ENCODE assay signal across 13 mouse cellular contexts in genomic region chr10:97485151-97485550, GRCm38 (mm10).
"Had no signal": no experiment of that assay in that cellular context is flagged by ENCODE, and none has a peak within 500 bp of the region (broad histone marks: within the 10 kb centered on the region; RNA-seq: fewer than 3 reads in every experiment).

No protein-coding gene starts in this region.

- H3K9me3 ChIP-seq: limb, embryonic 13.5 days; liver, embryonic 12.5 days; lung, embryonic 15.5 days; midbrain, embryonic 10.5 days; neural tube, embryonic 12.5 days had no signal

- H3K9ac ChIP-seq: limb, embryonic 13.5 days; liver, embryonic 12.5 days; lung, embryonic 15.5 days; neural tube, embryonic 12.5 days had no signal

- H3K36me3 ChIP-seq: limb, embryonic 13.5 days; liver, embryonic 12.5 days; lung, embryonic 15.5 days; midbrain, embryonic 10.5 days; neural tube, embryonic 12.5 days had no signal

- H3K27me3 ChIP-seq: limb, embryonic 13.5 days; liver, embryonic 12.5 days; lung, embryonic 15.5 days; neural tube, embryonic 12.5 days had no signal

- H3K4me3 ChIP-seq: layer of hippocampus, adult 2 months; limb, embryonic 13.5 days; liver, embryonic 12.5 days; lung, embryonic 15.5 days; midbrain, embryonic 10.5 days; neural tube, embryonic 12.5 days had no signal

- H3K4me2 ChIP-seq: limb, embryonic 13.5 days; liver, embryonic 12.5 days; lung, embryonic 15.5 days; neural tube, embryonic 12.5 days had no signal

- H3K27ac ChIP-seq: kidney, postnatal 0 days; layer of hippocampus, adult 2 months; limb, embryonic 13.5 days; liver, embryonic 12.5 days; midbrain, embryonic 10.5 days; neural tube, embryonic 12.5 days had no signal

- DNase-seq: lung, postnatal 4 days; midbrain, embryonic 14.5 days; spleen, adult 18-20 months; thymus, adult 18-20 months; thymus, postnatal 14 days had no signal

- ATAC-seq: intestine, postnatal 0 days; liver, embryonic 12.5 days had no signal

- H3K4me1 ChIP-seq: liver, embryonic 12.5 days; lung, embryonic 15.5 days; neural tube, embryonic 12.5 days had no signal
